Mouse (Mus musculus) megakaryocyte, embryonic 14.5 days (primary cell): Measurements from ENCODE around the gene Ovch2. TPM values are rescaled to one million over a fixed set of nuclear protein-coding genes. Genes with fewer than 3 reads are reported as not detected.

ENCODE experiments used
- H3K27me3 ChIP-seq: replicated peaks from 2 replicates; pipeline ENCODE3; 2012; ENCODE audit warnings: inconsistent platforms
- H3K36me3 ChIP-seq: replicated peaks from 2 replicates; pipeline ENCODE3; 2012; ENCODE audit warnings: low read length, inconsistent platforms, mixed read lengths
- H3K4me1 ChIP-seq: 2 replicates; pipeline ENCODE4 v1.6.1; 2012; ENCODE audit warnings: inconsistent platforms
- H3K4me3 ChIP-seq: replicated peaks from 2 replicates; pipeline ENCODE3; 2012; ENCODE audit warnings: moderate library complexity, mild to moderate bottlenecking, inconsistent platforms
- H3K9me3 ChIP-seq: 2 replicates; pipeline ENCODE4 v1.6.1; 2012; ENCODE audit warnings: inconsistent platforms
- FLI1 ChIP-seq: IDR thresholded peaks from 2 replicates; pipeline ENCODE4 v1.6.1; 2012; ENCODE audit warnings: low read length, inconsistent platforms, mixed read lengths
- GATA1 ChIP-seq: IDR thresholded peaks from 3 replicates; pipeline ENCODE4 v1.6.1; 2012; ENCODE audit warnings: mixed read lengths, low read length, inconsistent platforms, borderline replicate concordance
- polyA plus RNA-seq: library from polyadenylated mRNA; stranded (reverse); fragments of >175 nt; gene quantifications from 2 replicates; pipeline ENCODE4 v1.2.3, GENCODE M21; 2012; ENCODE audit warnings: low replicate concordance; ENCODE audit not compliant: insufficient read depth

Gene Ovch2
- polyA plus RNA-seq, 1 experiment, result not detected

- peaks cover 4% of the 10 kb centered on the region; the same call in 1 of the 2 replicates for H3K4me1 ChIP-seq
- no peaks in the 10 kb centered on the region for H3K9me3 ChIP-seq
- no peaks in the 10 kb centered on the region for H3K36me3 ChIP-seq
- H3K27me3 ChIP-seq, result peaks cover 7% of the 10 kb centered on the region
- H3K4me3 ChIP-seq, result no peak overlapping the region
- TF ChIP-seq GATA1 (no peak), FLI1 (no peak)
Measured at GRCm38 (mm10) chr7:107745111-107745510, 55.9 kb downstream of the Ovch2 start.

- H3K27me3 ChIP-seq, result peaks cover 7% of the 10 kb centered on the region
- TF ChIP-seq FLI1 (no peak), GATA1 (no peak)
- no peaks in the 10 kb centered on the region for H3K9me3 ChIP-seq
- no peaks in the 10 kb centered on the region for H3K36me3 ChIP-seq
- H3K4me1 ChIP-seq, result peaks cover 4% of the 10 kb centered on the region; the same call in 1 of the 2 replicates
- H3K4me3 ChIP-seq, result no peak overlapping the region
Measured at GRCm38 (mm10) chr7:107744454-107744853, 56.6 kb downstream of the Ovch2 start.

- no peak for TF ChIP-seq FLI1
- TF ChIP-seq GATA1, result no peak
- H3K9me3 ChIP-seq, result no peaks in the 10 kb centered on the region
- peaks cover 4% of the 10 kb centered on the region; the same call in 1 of the 2 replicates for H3K4me1 ChIP-seq
- H3K4me3 ChIP-seq, result no peak overlapping the region
- peaks cover 7% of the 10 kb centered on the region for H3K27me3 ChIP-seq
- no peaks in the 10 kb centered on the region for H3K36me3 ChIP-seq
Measured at GRCm38 (mm10) chr7:107742963-107743465, 58.0 kb downstream of the Ovch2 start.

GRCm38 (mm10) chr7:107738726-107739125 is 62.3 kb downstream of the Ovch2 start:
- Histone ChIP-seq H3K27me3 (no peaks in the 10 kb centered on the region), H3K9me3 (no peaks in the 10 kb centered on the region), H3K4me1 (no peaks in the 10 kb centered on the region), H3K4me3 (no peak overlapping the region), H3K36me3 (no peaks in the 10 kb centered on the region)
- no peak for TF ChIP-seq GATA1
- TF ChIP-seq FLI1, result no peak

- no peaks in the 10 kb centered on the region for H3K9me3 ChIP-seq
- no peaks in the 10 kb centered on the region for H3K27me3 ChIP-seq
- no peak for TF ChIP-seq GATA1
- TF ChIP-seq FLI1, result no peak
- H3K4me1 ChIP-seq, result no peaks in the 10 kb centered on the region
- H3K36me3 ChIP-seq, result no peaks in the 10 kb centered on the region
- H3K4me3 ChIP-seq, result no peak overlapping the region
Measured at GRCm38 (mm10) chr7:107733162-107733561, 67.8 kb downstream of the Ovch2 start.

Other genes with a start within 250 kb of the Ovch2 start
- not detected in 2 replicates for gene Olfml1, start 233.8 kb downstream of the Ovch2 start, polyA plus RNA-seq
- gene Ppfibp2, start 206.0 kb downstream of the Ovch2 start, polyA plus RNA-seq, result 0.66 and 1.6 TPM in 2 replicates
- not detected in 2 replicates for gene 5330417H12Rik, start 176.0 kb downstream of the Ovch2 start, polyA plus RNA-seq
- gene Cyb5r2, start 43.2 kb downstream of the Ovch2 start, polyA plus RNA-seq, result not detected in 2 replicates
- not detected in 2 replicates for gene Olfr467, start 11.1 kb upstream of the Ovch2 start, polyA plus RNA-seq
- gene Olfr469, start 24.3 kb upstream of the Ovch2 start, polyA plus RNA-seq, result not detected in 2 replicates
- not detected in 2 replicates for gene Olfr470, start 46.3 kb upstream of the Ovch2 start, polyA plus RNA-seq
- gene Olfr472, start 96.7 kb upstream of the Ovch2 start, polyA plus RNA-seq, result not detected in 2 replicates
- gene Olfr473, start 129.2 kb upstream of the Ovch2 start, polyA plus RNA-seq, result 2.0 TPM in 1 of 2 replicates, not detected in the other
- not detected in 2 replicates for gene Olfr474, start 153.4 kb upstream of the Ovch2 start, polyA plus RNA-seq
- not detected in 2 replicates for gene Olfr476, start 163.6 kb upstream of the Ovch2 start, polyA plus RNA-seq
- not detected in 2 replicates for gene Olfr477, start 185.5 kb upstream of the Ovch2 start, polyA plus RNA-seq
- not detected in 2 replicates for gene Olfr478, start 232.8 kb upstream of the Ovch2 start, polyA plus RNA-seq
- gene Olfr479, start 249.5 kb upstream of the Ovch2 start, polyA plus RNA-seq, result not detected in 2 replicates